Mouse (Mus musculus) B cell, adult 67 days (primary cell): ENCODE data around the gene Psme1. TPM values are rescaled to one million over a fixed set of nuclear protein-coding genes. Genes with fewer than 3 reads are reported as not detected.

ENCODE experiments used
- total RNA-seq, 2 experiments: library from RNA; stranded (reverse); gene quantifications; 4 replicates each; pipeline ENCODE4 v1.2.4; 2023

Psme1 gene
- 100 to 1,000 TPM; 235 to 258 TPM for total RNA-seq

GRCm38 (mm10) chr14:55577871-55578667, at the start of gene Psme1:
Gene Psme1, plus strand, starts transcription at chr14:55578123.

DNA sequence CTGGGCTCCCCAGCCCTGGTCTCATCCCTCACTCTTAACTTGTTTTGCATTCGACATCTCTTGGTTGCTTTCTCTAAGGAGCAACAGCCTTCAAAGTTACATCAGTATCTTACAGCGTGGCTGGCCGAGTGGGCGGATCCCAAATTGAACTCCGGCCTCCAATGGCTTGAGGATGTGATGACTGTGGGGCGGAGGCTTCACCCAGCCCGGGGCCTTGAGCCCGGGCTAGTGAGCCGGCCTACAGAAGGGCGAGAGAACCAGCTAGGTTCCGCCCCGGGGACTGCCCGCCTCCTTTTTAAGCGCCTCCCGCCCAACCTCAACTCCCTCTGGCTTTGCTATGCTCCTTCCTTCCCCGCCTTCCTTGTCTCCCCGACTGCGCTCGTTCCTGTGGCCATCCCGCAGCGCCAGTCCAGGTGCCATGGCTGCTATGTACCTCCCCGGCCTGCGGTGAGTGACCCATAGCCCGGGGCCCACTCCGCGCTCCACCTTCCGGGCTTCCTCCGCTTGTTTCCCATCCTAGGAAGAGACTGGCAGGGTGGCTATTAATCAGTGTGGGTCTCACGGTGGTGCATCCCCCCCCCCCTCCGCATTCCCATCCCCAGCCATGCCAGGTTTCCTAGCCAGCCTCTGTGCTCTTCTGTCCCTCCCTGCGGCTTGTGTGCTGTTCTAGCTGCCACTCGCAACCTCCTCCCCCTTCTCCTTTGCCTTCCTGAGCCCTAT, 37.7 kb upstream of the Psme1 start, which contains the start of gene Pck2:
Gene Pck2, plus strand, starts transcription at position 200 of the 720 bp plus-strand sequence.

GRCm38 (mm10) chr14:55559799-55560201, 18.1 kb upstream of the Psme1 start, which contains the start of gene Dcaf11:
Gene Dcaf11, plus strand, starts transcription at chr14:55560006.

GRCm38 (mm10) chr14:55560202-55561073, 17.5 kb upstream of the Psme1 start, which contains the start of gene A730061H03Rik:
Gene A730061H03Rik, minus strand, starts transcription at chr14:55560406.

DNA sequence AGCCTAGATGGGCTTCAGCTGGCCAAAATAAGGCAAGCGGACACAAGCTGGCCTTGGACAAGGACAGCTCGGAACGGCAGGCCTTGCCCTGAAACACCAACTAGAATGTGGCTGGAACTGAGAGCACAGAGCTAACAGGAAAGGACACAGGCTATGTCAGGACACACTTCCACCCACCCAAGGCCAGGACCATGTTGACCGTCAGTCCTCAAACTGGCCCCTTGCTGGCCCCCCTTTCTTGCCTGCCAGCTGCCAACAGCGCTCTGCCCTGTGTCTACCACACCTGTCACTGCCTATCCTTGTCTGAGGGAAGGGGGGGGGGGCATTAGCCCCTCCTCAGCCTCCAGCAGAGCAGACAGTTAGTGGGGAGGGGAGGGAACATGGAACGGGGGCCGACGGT, 2.6 kb upstream of the Psme1 start, which contains the start of gene Fitm1:
Gene Fitm1, plus strand, starts transcription at position 316 of the 400 bp plus-strand sequence.

GRCm38 (mm10) chr14:55584702-55585565, 7.0 kb downstream of the Psme1 start, which contains the start of gene Emc9:
Gene Emc9, minus strand, starts transcription at chr14:55585302.

DNA sequence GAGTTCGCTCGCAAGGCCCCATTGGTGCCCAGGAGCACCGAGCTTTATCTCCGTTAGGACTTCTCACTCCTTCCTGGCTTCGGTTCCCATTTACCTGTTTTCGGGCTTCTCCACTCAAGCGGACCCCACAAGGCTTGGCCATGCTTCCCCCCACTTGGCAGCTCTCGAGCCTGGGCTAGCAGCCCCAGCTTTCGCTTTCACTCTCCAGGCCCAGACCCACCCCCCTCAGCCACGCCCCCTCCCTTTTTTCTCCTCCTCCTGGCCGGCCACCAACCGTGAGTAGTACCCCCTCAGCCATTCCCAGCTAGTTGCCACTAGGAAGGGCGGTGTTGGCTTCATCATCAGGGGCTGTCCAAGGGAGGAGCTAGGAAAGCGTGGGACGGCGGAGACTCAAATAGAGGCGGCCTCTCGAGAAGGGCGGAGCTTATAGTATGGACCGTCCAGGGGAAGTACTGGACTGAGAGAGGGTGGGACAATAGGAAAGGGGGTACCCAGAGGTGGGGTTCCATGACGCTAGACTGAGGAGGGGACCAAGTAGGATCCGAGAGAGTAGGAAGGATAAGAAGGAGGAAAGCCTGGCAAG, 12.9 kb downstream of the Psme1 start, which contains the start of gene Psme2:
Gene Psme2, minus strand, starts transcription at position 366 of the 583 bp plus-strand sequence.

DNA sequence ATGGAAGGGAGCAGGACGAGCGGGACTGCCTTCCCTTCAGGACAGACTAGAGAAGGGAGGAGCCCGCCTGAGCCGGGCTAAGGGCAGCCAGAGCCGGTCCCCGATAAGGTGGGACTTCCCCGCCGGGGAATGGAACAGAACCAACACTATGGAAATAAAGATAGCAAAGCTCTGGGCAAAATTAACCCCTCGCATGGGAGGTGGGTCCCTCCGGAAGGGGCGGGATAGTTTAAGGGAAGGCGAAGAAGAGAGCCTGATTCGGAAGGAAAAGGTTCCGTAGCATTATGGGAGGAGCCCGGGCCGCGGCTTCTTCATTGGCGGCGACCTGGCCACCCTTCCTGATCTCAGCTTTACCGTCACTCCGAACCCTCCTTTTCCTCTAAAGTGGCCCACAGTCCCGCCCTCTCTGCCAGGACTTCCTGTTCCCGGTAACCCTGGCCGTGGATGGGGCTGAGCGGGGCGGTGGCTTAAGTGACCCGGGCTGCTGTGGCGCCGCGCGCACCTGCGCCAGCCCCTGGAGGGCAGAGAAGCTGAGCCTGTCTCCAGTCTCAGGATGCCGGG, 13.5 kb downstream of the Psme1 start, which contains the start of gene Rnf31:
Gene Rnf31, plus strand, starts transcription at position 378 of the 561 bp plus-strand sequence.

DNA sequence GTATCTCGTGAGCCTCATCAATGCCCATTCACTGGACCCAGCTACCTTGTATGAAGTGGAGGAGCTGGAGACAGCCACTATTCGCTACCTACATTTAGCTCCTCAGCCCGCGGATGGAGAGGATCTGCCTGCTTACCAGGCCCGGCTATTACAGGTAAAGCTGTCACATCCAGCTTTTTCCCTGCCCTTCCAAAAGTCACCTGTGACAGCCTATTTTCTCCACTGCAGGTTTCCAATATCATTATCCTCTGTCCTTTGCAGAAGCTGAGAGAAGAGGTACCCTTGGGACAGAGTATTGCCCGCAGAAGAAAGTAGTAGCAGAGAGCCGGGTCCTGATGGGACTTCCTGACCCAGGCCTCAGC, 25.3 kb downstream of the Psme1 start, which contains the start of gene Irf9:
Gene Irf9, plus strand, starts transcription at position 301 of the 362 bp plus-strand sequence.

GRCm38 (mm10) chr14:55617822-55618221, 39.9 kb downstream of the Psme1 start, which contains the start of gene Rec8:
Gene Rec8, plus strand, starts transcription at chr14:55618037.

Other genes with a start within 250 kb of the Psme1 start
- gene Dhrs4, start 99.4 kb upstream of the Psme1 start, total RNA-seq, result 10 to 100 TPM; 22.3 to 32.4 TPM
- 1 to 10 TPM; 4.1 to 5.0 TPM for gene Carmil3, start 87.5 kb upstream of the Psme1 start, total RNA-seq
- not detected for gene Cpne6, start 67.7 kb upstream of the Psme1 start, total RNA-seq
- gene Nrl, start 53.1 kb upstream of the Psme1 start, total RNA-seq, result not detected
- 10 to 100 TPM; 64.0 to 67.0 TPM for gene Pck2, start 37.9 kb upstream of the Psme1 start, total RNA-seq
- 10 to 100 TPM; 86.0 to 92.9 TPM for gene Dcaf11, start 18.1 kb upstream of the Psme1 start, total RNA-seq
- 10 to 100 TPM in 1 of 2 experiments, 1 to 10 TPM in 1; 8.3 to 10.5 TPM for gene A730061H03Rik, start 17.7 kb upstream of the Psme1 start, total RNA-seq
- gene Fitm1, start 2.5 kb upstream of the Psme1 start, total RNA-seq, result not detected
- gene Emc9, start 7.2 kb downstream of the Psme1 start, total RNA-seq, result 1 to 10 TPM; 5.3 to 5.5 TPM
- gene Psme2, start 13.0 kb downstream of the Psme1 start, total RNA-seq, result 100 to 1,000 TPM; 310 to 354 TPM
- gene Rnf31, start 13.6 kb downstream of the Psme1 start, total RNA-seq, result 100 to 1,000 TPM; 122 to 132 TPM
- gene Irf9, start 25.4 kb downstream of the Psme1 start, total RNA-seq, result 100 to 1,000 TPM in 1 of 2 experiments, 10 to 100 TPM in 1; 96.0 to 123 TPM
- 1 to 10 TPM in 1 of 2 experiments, under 1 TPM in 1; 0.92 to 1.3 TPM for gene Rec8, start 39.9 kb downstream of the Psme1 start, total RNA-seq
- 10 to 100 TPM; 60.2 to 61.5 TPM for gene Ipo4, start 57.8 kb downstream of the Psme1 start, total RNA-seq
- gene Gm49378, start 59.8 kb downstream of the Psme1 start, total RNA-seq, result 1 to 10 TPM; 1.7 to 3.5 TPM
- 10 to 100 TPM; 46.3 to 48.5 TPM for gene Tm9sf1, start 65.7 kb downstream of the Psme1 start, total RNA-seq
- gene Tssk4, start 72.1 kb downstream of the Psme1 start, total RNA-seq, result 1 to 10 TPM; 2.9 to 4.8 TPM
- 10 to 100 TPM; 47.2 to 57.2 TPM for gene Mdp1, start 82.4 kb downstream of the Psme1 start, total RNA-seq
- 10 to 100 TPM; 28.5 to 30.2 TPM for gene Gmpr2, start 93.8 kb downstream of the Psme1 start, total RNA-seq
- 100 to 1,000 TPM; 171 to 189 TPM for gene Nedd8, start 94.0 kb downstream of the Psme1 start, total RNA-seq
- 100 to 1,000 TPM; 130 to 157 TPM for gene Tinf2, start 103.7 kb downstream of the Psme1 start, total RNA-seq
- gene Tgm1, start 135.8 kb downstream of the Psme1 start, total RNA-seq, result 1 to 10 TPM; 1.8 to 2.0 TPM
- 10 to 100 TPM; 81.0 to 97.5 TPM for gene Rabggta, start 144.1 kb downstream of the Psme1 start, total RNA-seq
- gene Dhrs1, start 167.6 kb downstream of the Psme1 start, total RNA-seq, result 10 to 100 TPM; 25.6 to 29.9 TPM
- gene Nop9, start 167.6 kb downstream of the Psme1 start, total RNA-seq, result 10 to 100 TPM; 32.3 to 39.4 TPM
- gene Cideb, start 180.3 kb downstream of the Psme1 start, total RNA-seq, result not detected
- gene Ltb4r2, start 183.3 kb downstream of the Psme1 start, total RNA-seq, result under 1 TPM; 0.52 to 0.53 TPM
- not detected for gene Ltb4r1, start 187.8 kb downstream of the Psme1 start, total RNA-seq
- gene Adcy4, start 206.0 kb downstream of the Psme1 start, total RNA-seq, result under 1 TPM in 1 of 2 experiments, not detected in 1; 0.44 TPM
- 10 to 100 TPM; 57.2 to 75.3 TPM for gene Ripk3, start 210.7 kb downstream of the Psme1 start, total RNA-seq
- gene Nfatc4, start 245.0 kb downstream of the Psme1 start, total RNA-seq, result not detected